Mouse (Mus musculus) brain, embryonic 14.5 days (tissue): ENCODE results near the gene Pcbp1.

ENCODE experiments used
- CTCF ChIP-seq: fragments of 200-500 bp; IDR thresholded peaks from 2 replicates; pipeline ENCODE4 v1.5.1; 2012; ENCODE audit warnings: inconsistent platforms, mild to moderate bottlenecking, moderate library complexity, borderline replicate concordance; ENCODE audit not compliant: insufficient read depth, insufficient read length; ENCODE audit errors: extremely low read depth
- POLR2A ChIP-seq: fragments of 200-500 bp; IDR thresholded peaks from 2 replicates; pipeline ENCODE4 v1.6.1; 2012; ENCODE audit warnings: mild to moderate bottlenecking, inconsistent platforms, borderline replicate concordance; ENCODE audit not compliant: poor library complexity, insufficient read depth, insufficient read length, severe bottlenecking; ENCODE audit errors: extremely low read depth

DNA sequence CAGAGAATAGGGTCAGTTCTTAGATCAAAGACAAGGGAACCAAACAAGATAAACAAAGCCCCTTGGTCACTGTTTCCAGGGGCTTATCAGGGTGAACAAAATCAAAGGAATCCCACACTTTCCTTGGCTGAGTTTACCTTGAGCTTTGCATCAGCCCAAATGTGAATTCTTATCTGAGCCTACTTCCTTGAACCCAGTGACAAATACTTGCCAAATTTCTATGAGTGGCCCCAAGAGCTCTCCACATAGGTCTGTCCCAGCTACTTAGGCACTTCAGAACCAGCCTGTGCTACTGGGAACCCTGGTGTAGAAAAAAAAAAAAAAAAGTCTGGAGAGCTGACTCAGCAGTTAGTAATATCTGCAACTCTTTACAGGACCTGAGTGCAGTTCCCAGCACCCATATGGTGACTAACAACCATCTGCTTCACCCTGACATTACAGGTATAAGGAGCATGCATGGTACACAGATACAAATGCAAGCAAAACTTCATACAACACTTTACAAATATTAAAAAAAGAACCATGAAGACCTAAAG, 51.4 kb downstream of the Pcbp1 start:
- no peak for TF ChIP-seq CTCF
- TF ChIP-seq POLR2A: no peak
